Mouse (Mus musculus) heart, adult 8-10 months (tissue): ENCODE measurements around the gene Gpc3. TPM values are rescaled to one million over a fixed set of nuclear protein-coding genes. Genes with fewer than 3 reads are reported as not detected.
A peak's percentile ranks its signal among the peaks of the same experiment; 100 is the strongest.

ENCODE experiments used
- DNase-seq: peaks from one replicate; pipeline ENCODE4 v3.0.0; 2022; ENCODE audit warnings: low spot score
- total RNA-seq, 4 experiments: library from RNA; stranded (reverse); gene quantifications; 2 replicates each; pipeline ENCODE4 v1.2.4; 2022

The Gpc3 gene
- 10 to 100 TPM in 3 of 4 experiments, 1 to 10 TPM in 1; 8.2 to 19.0 (median 11.4) TPM for total RNA-seq

DNA sequence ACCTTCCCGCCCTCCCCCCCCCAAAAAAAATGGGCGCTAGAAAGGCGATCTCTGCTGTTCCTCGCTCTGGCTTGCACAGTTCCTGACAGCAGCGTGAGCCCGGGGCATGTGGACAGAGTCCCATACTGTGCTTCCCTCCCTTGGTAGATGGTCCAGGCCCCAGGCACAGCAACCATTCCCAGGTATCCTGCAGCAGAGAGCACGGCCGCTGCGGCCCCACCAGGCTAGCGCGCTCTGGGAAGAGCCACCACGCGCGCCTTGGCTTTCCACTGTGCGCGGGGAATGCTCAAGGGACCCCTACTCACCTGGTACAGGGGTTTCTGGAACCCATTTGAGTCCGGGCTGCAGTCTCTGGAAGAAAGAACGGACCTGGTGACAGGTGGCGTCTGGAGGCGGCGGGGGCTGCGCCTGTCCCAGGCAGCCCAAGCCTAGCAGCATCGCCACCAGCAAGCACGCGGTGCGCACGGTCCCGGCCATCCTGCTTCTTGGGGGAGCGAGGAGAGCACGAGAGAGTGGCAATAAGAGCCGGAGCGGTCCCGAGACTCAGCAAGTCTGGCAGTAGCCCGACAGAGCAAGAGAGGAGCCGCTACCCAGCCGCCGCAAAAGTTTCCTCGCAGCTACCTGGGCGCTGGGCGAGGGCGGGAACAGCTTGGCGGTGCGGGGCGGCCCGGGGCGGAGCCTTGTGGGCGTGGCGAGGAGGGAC lies at the start of gene Gpc3:
Gene Gpc3, minus strand, starts transcription at position 623 of the 703 bp plus-strand sequence.
- no peak for DNase-seq

DNA sequence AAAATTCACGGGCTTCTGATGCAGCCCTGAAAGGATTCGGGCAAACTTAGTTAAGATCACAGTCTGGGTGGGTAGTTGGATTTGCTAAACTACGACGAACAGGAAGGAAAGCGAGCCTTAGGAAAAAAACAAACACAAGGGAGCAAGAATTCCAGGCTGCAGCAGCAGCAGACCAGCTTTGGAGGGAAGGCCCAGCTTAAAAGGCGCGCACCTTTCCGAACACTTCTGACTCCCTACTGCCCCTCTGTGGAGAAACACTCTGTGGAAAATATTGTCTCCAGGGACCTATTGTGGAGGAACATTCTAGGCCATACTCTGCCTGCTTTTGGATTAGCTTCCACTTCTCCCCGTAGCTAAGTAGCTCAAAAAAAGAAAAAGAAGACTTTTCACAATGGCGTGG lies 38.2 kb upstream of the Gpc3 start:
- DNase-seq, result peak; percentile 11

DNA sequence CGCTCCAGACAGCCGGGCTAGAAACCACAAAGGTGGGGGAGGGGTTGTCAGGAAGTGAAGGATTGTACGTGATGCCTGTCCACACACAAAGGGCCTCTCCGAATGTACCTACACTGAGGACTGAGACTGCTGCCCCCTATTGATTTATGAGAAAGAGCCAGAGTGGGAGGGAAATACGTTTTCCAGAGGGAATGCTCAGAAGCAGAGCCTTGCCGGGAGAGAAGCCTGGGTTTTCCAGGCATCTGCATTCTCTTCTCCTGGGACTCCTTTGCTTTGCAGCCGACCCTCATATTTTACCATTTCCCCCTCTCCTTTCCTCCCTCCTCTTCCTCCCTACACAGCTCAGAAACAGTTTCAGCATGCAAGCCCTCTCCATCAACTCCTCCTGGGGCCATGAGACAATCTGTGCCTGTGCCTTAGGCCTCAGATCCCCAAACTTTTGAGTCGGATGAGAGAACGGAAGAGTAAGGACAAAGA lies 37.8 kb upstream of the Gpc3 start:
- DNase-seq, result no peak

DNA sequence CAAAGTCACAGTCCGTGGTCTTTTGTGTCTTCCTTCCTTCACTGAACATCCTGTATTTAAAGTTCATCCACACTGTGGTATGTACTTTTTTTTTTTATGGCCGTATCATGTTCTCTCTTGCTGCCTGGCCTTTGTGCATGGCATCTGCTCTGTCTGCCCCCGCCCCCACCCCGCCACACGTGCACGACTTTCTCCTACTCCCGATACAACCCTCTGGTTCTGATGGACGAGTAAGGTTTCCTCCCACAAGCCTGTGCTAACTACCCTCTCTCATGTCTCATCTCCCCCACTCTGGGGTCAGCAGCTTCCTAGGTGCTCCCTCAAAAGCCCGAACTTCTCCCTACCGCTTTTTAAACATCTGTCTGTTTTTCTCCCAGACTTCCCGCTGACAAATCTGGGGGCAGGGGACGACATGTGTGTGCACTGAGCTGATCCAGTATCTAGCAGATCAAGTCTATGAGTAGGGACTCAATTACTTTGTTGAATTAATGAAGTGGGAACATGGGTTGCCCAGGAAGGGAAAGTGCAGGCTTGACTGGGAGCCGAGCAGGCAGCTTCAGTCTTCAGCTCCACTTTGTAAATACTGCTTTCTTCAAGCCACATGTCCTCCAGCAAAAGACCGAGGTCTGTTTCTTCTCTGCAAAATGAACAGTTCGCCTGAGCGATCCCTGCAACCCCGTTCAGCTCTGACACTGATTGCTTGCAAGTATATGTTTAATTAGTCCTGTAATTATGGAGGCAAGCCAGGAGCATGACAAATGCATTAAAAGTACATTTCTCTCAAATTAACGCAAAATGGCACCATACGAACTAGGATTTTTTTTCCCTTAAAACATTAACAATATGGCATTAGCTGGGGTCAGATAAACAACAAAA lies 35.4 kb upstream of the Gpc3 start:
- DNase-seq, result no peak

DNA sequence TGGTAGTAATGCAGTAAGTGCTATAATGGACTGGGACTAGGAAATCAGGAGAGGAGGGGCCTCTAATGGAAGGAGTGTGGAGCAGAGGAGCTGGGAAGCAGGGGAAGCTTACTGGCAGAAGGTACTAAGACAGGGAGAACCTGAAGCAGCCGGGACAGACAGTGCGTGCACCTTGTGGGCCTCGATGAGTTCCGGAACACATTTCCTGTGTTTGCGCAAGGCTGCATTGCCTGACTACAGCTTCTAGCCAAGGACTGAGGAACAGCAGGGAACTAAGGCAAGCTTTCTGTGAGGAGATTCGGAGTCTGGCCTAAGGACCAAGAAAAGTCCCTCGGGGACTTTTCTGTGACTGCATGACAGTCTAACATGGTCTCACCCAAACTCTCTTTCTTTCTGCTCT lies 30.6 kb upstream of the Gpc3 start:
- no peak for DNase-seq

DNA sequence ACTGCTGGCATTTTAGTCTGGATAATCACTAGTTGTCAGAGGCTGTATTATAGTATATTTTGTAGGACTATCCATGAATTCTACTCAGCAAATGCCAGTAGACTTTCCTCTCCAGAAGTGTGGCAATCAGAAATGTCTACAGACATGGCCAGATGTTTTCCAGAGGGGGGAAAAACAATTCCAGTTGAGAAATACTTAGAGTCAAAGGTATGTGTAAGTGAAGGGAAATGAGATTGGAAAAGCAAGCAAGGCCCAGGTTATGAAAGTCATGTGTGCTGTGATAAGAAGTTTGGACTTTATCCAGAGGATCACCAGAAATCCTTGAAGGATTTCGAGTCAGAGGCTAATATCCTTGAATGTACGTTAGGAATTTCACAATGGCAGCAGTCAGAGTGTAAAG lies 29.6 kb upstream of the Gpc3 start:
- DNase-seq, result no peak

DNA sequence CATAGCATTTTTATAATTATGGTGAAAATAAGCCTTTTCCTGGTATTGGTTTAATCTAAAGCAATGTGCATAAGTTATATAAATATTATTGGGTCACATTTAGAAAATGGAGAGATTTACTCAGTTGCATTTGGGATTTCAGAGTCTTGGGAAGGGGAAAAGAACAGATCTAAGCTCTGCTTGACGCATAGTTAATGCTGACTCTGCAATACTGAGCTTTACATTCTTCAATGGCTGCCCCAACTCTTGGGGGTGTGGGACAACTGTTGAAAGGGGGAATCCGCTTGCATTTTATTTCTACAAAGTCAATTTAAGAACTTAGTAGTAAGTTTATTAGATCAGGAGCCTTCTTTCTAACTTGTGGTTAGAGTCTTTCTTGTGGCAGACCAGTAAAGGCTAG lies 28.4 kb upstream of the Gpc3 start:
- DNase-seq, result no peak

DNA sequence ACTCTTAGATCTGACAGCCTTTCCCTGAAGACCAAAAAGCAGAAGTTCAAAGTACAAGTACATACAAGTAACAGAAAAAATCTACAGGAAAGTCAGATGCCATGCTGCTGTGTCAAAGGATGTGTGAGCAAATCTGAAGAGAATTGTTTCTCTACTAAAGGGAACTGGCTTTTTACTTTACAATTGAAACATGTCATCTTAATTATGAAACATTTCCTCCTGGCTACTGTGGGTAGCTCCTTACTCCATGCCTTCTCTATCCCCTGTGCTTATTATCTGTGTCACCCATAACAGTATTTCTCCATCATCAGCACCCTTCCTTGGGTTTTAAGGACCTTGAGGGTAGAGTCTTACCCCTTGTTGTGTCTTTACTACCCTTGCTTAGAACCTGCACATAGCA lies 23.7 kb upstream of the Gpc3 start:
- no peak for DNase-seq

DNA sequence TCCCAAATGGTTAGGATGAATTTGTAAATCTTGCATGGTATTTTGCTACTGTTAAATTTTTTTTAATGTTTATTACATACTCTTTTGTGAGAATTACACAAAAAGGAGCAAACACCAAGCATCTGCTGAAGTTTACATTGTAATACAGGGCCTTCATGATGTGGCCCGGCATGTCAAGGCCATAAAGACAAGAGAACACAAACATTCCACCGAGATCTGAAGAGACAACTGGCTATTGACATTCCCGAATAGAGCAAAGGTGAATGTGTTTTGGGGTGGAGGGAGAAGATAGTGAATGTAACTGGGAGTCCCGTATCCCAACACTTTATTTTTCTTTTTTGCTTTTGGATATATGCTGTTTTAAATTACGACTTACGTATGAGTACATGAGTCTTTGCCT lies 20.2 kb upstream of the Gpc3 start:
- no peak for DNase-seq

DNA sequence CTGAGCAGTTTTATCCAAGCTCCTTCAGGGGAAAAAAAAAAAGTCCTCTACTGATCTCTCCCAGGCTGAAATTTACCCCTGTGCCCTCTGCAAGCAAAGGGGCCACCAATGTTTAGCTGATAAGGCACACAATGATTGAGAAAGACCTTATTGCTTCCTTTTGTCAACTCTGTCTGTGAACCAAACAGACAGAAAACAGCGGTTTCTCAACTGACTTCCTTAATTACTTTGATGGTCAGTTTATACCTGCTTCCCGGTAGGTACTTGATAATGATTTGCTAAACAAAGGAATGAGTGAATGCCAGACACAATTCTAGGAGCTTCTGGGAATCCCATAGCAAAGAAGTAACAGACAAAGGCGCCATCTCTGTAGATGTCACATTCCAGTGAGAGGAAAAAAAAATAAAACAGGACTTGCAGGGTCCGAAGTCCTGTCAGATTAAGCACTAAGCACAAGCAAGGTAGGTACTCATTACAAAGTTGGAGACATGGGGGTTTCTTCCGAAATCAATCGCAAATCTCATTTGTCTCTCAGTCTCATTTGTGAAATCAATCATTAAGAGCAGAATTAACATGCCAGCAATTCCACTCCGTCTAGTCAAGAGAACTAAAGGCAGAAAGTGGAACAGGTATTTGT lies 19.1 kb upstream of the Gpc3 start:
- DNase-seq, result no peak

DNA sequence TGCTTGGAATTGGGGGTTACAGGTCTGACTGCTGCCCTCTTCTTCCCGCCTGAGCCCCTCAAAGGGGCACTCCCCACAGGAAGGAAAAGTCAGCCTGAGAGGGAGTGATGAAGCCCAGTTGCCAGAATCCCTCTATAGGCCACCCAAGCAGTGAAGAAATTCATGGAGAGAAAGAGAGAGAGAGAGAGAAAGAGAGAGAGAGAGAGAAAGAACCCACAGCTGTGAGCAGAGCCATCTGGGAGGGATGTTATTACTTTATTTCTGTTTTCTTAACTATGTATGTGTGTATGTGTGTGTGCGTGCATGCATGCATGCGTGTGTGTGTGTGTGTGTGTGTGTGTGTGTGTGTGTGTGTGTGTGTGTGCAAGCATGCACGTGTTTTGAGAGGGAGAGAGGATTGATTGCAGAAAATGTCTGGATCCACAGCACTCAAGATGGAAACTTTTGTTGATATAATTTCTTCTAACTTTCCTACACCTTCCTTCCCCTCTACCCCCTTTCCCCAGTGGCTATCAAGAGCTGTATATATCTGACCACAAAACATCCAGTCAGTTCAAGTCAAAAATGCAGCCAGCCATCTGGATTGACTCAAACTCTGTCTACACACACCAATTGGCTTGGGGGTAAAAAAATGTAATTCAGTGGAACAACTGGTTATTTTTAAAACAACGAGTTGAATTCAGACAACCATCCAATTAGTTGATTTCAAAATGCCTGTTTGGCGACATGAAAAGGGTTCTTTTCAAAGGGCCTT lies 13.4 kb upstream of the Gpc3 start:
- no peak for DNase-seq

DNA sequence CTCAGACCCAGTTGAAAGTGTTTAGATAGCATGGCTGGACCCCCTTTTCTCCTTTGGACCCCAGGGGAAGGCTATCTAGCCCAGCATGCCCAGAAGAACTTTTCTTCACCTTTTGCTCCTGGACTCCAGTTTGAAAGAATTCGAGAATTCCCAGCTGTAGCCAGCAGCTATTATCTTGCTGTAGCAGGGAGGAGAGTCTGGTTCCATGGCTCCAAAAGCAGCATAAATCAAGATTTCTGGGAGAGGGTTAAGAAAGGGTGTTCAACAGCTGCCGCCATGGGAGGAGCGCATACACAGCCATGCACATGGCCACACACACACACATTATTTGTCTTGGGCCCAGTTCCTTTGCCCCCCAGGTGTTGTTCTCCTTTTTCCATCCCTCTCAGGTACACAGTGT lies 4.1 kb upstream of the Gpc3 start:
- no peak for DNase-seq

DNA sequence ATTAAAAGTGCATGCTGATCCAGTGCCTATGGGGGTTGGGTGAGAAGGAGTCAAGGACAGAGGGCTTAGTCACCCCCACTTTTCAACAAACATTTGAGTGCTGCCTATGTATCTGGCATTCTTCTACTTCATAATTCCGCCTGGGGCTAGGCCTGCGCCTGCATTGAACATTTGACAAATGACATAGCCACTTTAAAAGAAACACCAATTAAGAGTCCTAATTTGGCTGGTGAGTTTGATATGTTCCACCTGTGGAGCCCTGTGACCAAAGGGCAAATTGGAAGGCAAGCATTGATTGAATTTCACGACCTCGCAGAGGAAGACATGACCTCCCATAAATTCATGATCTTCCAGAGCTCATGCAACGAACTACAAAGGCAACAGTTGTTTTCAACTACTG lies 2.4 kb upstream of the Gpc3 start:
- DNase-seq, result no peak

DNA sequence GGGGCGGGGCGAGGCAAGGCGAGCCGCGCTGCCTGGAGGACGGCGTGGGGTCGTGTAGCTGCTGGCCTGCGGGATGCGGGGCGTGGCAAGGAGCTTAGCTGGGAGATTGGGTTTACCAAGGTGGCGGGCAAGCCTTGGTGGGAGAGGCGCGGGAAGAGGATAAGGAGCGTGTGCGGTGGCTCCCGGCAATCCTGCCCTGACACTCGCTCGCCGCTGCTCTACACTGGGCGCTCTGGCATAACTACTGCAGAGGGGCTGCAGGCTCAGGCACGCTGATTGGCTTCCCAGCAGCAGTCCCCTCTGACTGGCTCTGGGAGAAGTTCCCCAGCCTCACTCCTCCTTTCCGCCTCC lies 256 bp upstream of the Gpc3 start:
- DNase-seq, result peak; percentile 4

DNA sequence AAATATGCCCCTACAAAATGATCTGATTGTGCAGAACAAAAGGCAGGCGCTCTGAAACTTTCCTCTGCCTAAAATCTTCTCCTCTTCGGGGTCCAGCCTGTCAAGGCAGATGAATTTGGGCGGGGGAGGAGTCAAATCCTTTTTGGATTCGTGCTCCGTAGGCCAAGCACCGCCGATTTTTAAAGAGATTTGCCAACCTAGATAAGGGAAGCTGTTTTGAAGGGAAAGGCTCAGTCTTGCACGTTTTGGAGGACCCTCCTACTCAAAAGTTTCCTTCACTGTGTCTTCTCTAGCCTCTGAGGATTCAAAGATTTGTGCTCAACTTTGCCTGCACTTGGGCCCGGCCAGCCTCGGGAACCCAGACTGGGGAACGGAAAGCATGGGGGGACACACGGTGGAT lies 944 bp downstream of the Gpc3 start:
- DNase-seq, result no peak

DNA sequence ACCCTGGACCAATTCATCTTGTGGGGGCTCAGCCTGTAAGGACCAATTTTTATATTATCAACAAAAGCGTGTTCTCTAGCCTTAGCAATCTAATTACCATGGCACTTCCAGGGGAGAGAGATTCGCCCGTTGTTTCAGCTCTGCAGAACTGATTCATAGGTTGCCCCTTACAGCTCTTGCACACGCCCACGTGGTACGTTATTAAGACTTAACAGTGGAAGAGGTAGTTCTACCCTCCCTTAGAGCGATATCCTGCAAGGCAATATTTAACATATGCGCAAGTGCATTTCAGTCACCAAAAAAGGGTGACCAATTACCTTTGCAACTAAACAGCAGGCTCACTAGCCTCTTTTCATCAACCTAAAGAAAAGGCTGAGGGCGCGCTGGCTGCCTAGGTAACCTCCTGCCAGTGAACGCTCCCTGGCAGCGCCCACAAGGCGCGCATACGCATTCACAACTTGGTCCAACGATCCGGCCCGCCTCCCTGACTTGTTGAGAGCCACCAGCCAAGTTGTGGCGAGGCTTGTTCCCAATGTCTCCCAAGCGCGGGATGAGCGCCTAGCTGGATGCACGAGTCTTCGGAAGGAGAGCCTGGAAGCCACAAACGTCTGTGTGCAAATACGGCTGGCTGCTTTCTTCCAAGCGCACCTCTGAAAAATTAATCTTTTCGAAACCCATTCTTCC lies 1.6 kb downstream of the Gpc3 start:
- no peak for DNase-seq

DNA sequence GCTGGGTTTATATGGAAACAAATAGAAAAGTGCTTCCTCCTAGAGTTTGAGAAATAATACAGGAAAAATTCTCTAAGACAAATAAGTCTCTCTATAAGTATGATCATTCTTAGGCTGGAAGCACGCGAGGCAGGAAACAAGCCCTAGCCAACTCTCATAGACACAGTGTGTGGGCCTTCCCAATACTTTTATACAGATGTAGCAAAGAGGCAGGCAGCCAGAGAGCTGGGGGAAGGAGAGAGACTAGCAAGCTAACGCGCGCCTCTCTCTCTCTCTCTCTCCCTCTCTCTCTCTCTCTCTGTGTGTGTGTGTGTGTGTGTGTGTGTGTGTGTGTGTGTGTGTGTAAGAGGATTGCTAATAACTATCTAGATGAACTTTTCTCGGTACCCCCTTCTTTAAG lies 2.2 kb downstream of the Gpc3 start:
- no peak for DNase-seq

DNA sequence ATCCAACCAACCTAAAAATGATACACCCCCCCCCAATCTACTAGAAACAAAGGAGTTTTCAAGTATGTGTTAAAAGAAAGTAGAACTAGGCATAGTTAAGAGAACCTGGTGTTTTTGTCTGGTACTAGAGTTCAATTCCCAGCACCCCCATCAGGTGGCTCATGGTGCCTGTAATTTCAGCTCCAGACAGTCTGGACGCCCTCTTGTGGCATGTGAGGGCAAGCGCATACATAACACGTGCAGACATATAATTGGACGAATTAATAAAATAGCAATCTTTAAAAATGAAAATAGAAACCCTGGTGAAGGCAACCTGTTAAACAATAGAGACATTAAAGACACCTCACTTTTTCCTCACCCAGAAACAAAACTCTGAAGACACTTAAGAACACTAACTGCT lies 10.6 kb downstream of the Gpc3 start:
- no peak for DNase-seq

DNA sequence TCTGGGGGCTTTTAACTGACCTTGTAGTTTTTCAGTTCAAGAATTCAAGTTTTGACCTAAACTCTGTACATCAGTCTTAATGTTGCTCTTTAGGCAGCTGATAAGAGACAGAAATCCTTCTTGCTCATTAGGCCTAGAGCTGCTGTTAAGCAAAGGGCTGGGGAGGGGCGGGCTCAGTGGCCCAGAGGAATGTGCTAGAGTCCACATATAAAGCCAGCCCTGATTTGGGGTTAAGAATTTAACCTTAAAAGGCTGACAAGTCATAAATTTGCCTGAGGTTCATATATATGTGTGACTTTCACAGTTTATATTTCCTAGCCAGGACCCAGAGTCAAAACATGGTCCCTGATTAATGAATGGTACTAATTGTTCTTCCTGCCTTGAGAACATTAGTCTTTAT lies 14.5 kb downstream of the Gpc3 start:
- no peak for DNase-seq

DNA sequence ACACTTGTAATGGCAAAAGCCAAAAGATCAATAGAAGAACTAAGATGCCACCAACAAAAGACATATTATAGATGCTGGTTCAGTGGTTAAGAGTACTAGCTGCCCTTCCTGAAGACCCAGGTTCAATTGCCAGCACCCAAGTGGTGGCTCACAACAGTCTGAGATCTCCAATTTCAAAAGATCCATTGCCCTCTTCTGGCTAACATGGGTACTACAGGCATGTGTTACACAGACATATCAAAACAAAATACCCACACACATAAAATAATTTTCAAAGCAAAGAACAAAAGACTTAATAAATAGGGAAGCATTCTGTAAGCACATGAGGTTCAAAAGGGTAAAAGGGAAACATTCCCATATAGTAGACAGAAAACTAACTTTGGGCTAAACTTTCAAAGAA lies 26.1 kb downstream of the Gpc3 start:
- no peak for DNase-seq

DNA sequence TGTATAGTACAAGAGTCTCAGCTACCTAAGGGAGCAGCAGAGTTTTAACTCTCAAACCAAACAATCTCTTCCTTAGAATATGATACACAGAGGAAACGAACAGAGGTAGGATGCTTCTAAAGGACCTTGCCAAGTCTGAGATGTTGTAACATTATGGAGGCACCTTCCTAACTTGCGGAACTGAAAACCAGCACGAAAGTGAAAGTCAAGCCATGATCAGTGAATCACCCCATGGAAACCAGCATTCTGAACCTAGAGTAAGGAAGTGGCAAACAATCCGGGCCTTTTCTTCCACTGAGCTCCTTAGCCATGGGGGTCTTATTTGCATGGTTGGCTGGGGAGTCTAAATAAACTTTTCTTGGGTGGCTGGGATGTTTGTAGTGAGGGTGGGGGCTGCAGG lies 53.8 kb downstream of the Gpc3 start:
- DNase-seq, result no peak
